Mouse (Mus musculus): Measurements from ENCODE around the gene Avpr2. TPM values are rescaled to one million over a fixed set of nuclear protein-coding genes. Genes with fewer than 3 reads are reported as not detected.

Avpr2 gene
- total RNA-seq, 2 experiments from 2014 or later: not detected

DNA sequence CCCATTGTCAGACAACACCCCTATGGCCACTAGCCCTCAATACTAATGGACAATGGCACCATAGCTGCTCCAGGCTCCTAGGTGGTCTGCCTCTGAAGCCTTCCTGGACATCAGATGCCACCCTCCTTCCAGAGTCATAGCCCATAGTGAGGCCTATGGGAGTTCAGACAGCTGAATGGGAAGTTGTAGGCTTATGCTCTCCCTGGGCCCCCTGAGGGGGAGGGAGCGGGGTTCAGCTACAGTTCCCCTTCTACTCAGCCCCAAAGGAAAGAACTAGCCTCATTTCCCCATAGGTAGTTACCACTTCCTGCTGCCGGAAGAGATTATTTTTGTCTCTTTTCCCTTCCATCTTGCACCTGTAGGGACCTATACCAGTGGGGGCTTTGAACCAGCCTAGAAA, 19.7 kb downstream of the Avpr2 start:
- intact Hi-C loops (cut with DNase I): no loop called here
- no peak for DNase-seq (ENCODE audit: extremely low spot score in 1 of 2, low spot score in 2 of 2)

DNA sequence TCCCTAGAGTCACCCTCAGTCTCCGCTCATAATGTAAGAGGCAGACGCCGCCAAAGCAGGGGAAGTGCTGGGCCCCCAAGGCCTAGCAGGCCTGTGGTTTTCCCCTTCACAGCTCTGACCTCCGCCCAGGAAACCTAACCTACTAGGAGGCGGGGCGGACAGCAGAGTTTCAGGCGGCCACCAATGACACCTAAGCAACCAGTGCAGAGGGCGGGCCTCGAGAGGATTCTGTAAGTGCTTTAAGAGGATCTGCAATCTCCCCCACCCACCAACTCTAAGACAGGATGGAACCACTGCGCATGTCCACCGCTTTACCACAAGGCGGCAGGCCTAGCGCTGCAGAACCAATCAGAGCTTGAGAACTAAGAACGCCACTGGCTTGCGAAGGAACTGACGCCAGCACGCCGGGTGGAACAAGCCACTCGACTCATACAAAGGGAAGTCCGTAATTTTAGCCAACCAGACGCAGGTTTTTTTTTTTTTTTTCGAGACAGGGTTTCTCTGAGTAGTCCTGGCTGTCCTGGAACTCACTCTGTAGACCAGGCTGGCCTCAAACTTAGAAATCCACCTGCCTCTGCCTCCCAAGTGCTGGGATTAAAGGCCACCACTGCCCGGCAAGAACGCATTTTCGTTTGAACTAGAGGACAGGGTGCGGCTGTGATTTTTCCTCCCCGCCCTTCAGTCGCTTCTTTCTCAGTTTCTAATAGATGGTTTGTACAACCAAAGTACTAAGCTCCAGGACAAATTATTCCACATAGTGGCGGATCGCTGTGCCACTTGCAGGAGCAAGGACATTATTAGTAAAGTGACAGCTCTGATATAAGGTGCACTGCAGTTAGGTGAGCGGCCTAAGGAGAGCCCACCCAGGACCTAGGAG, 23.2 kb downstream of the Avpr2 start:
- peak; percentile 86 to 93 for DNase-seq (ENCODE audit: extremely low spot score in 1 of 2, low spot score in 2 of 2)
- intact Hi-C loops (cut with DNase I): no loop called here

DNA sequence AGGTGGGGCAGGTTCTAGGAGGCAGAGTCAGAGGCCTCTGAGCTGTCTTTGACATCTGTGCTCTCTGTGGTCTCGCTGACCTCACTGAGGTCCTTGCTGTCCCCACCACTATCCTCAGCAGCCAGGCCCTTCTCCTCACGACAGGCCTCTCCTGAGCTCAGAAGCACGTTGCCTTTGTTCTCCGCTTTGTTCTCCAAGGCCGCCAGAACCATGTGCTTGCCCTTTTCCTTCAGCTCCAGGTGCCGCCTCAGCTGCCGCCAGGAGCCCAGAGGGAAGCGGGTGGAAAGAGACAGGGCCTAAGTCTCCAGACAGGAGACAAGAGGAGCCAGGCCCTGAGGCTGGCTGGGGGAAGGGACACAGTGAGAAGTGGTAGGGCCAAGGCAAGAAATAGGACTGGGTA, 25.0 kb downstream of the Avpr2 start:
- intact Hi-C loops (cut with DNase I): no loop called here
- no peak for DNase-seq (ENCODE audit: extremely low spot score in 1 of 2, low spot score in 2 of 2)

DNA sequence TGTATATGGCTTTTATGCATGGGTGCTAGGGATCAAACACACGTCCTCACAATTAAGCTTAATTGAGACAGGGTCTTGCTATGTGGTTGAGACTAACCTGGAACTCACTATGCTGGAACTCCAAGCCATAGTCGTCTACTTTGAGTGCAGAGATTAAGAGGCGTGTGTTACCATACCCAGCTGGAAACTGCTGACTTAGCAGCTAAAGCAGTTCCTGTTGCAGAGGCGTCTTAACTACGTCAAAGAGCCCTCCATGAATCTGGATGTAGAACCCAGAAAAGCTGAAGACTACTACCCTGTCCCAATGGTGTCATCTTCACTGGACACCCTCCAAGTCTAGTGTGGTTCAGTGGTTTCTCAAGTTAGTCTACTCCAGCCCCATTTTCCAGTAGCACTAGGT, 26.7 kb downstream of the Avpr2 start:
- DNase-seq (ENCODE audit: extremely low spot score in 1 of 2, low spot score in 2 of 2): no peak
- intact Hi-C loops (cut with DNase I): no loop called here

DNA sequence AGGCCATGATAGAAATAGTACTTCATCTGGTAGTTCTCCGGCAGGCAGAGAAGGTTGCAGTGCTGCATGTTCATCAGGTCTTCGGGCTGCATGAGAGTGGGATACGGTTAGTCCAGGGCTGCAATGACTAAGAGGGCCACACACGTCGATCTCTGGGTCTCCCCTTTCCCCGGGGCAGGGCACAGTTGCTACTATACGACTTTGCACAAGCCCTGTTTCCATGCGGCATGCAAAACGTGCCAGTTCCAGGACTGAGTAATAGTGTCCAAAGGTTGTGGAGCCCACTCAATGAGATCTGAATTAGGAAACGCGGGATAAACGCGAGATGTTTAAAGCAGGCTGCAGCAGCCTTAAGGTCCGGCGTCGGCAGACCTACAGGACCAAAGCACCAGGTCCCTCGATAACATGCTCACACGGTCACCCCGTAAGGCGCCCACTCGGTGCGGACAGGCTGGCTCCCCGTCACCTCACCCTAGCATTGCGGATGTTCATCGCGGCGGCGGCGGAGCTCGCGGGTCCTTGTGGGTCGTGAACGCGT, 29.5 kb downstream of the Avpr2 start:
- DNase-seq (ENCODE audit: extremely low spot score in 1 of 2, low spot score in 2 of 2): no peak
- intact Hi-C loops (cut with DNase I): no loop called here

DNA sequence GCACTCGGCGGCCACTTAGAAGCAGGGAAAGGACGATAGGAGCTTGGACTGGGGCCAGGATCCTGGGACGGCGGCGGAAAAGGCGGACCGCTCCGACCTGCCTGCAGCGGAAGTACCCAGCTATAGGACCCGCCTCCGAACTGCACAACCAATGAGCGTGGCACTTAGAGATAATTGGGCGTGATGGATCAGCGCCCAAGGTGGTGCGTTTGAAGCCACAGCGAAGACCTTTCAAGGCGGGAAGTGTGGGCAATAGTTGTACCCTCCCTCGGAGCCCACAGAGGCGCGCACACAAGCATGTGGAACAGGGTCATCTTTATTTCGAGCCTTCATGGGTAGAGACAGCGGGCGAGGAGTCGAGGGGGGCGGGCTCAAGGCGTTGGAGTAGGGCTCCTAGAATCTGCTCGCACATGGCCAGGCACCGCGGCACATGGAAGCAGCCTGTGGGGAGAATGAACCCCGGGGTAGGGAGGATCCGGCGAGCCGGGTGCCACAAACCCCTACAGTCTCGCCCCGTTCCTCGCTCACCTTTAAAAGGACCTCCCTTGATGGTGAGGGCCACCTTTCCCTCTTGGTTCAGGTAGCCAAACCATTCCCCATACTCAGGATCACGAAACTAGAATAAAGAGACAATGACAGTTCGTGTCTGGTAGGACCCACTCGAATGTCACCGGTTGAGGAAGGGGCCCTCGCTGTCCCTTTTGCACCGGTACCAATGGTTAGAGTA, 30.1 kb downstream of the Avpr2 start, which contains the start of the genes Arhgap4 and Naa10:
Gene Arhgap4 (minus strand): TSS at position 48 of the 727 bp plus-strand sequence.
Gene Naa10 (minus strand): TSS at position 122 of the 727 bp plus-strand sequence.
- intact Hi-C loops (cut with DNase I): no loop called here
- DNase-seq (ENCODE audit: extremely low spot score in 1 of 2, low spot score in 2 of 2): peak; percentile 84 to 94

DNA sequence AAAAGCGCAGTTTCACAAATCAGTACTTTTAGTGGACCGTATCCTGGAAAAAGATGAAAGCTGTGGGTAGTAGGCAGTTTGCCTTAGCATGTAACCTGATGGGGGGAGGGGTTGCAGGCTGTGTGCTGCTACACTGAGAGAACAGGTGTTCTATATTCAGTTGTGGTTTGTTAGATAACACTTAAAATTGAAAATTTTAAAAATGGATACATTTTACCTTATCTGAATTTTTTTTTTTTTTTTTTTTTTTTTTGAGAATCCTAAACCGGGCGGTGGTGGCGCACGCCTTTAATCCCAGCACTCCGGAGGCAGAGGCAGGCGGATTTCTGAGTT, 30.6 kb downstream of the Avpr2 start:
- intact Hi-C loops (cut with DNase I): no loop called here
- DNase-seq (ENCODE audit: extremely low spot score in 1 of 2, low spot score in 2 of 2): no peak

DNA sequence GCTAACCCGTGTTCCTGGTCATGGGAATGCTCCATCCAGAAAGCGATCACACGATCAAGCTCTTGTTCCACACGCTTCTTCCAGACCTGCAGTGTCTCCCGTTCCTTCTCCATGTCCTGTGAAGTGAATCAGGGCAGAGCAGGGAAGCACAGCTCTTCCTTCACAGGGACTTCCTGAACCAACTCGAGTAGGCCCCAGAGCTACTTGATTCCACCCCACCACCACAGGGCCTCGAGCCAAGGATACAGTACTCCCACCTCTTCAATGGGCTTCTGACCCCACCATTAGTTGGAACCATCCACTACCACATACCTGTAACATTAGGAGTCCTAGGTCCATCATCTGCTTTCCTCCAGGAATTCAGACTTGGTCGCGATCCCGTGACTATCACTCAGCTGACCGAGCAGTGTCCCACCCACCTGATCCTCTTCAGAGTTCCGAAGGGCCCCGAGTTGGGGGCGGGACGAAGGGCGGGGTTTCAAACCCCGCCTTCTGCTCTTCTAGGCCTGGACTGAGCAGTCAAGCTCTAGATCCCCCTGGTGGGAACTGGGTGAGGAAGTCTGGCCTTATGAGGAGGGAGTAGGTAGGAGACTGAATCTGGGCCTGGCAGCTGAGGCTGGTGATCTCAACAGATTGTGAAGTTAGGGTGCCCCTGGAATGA, 38.6 kb downstream of the Avpr2 start, which contains the start of gene Renbp:
Gene Renbp (minus strand): TSS at position 449 of the 661 bp plus-strand sequence.
- intact Hi-C loops (cut with DNase I): no loop called here
- DNase-seq (ENCODE audit: extremely low spot score in 1 of 2, low spot score in 2 of 2): peak in 1 of 2 experiments; percentile 81

DNA sequence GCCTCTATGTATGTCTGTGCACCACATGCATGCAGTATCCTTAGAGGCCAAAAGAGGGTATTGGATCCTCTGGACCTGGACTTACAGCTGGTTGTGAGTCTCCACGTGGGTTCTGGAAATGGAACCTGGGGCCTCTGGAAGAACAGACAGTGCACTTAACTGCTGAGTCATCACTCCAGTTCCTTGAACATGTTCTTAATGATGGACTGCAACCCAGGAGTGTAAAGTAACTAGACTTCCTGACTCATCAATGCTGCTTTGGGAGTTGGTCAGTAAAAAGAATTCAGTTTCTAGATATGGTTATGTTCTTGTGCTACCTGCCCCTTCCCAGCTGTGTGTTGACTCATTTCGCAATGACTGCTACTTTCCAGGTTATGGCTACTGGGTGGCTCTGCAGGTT, 40.0 kb downstream of the Avpr2 start:
- no peak for DNase-seq (ENCODE audit: extremely low spot score in 1 of 2, low spot score in 2 of 2)
- intact Hi-C loops (cut with DNase I): no loop called here

DNA sequence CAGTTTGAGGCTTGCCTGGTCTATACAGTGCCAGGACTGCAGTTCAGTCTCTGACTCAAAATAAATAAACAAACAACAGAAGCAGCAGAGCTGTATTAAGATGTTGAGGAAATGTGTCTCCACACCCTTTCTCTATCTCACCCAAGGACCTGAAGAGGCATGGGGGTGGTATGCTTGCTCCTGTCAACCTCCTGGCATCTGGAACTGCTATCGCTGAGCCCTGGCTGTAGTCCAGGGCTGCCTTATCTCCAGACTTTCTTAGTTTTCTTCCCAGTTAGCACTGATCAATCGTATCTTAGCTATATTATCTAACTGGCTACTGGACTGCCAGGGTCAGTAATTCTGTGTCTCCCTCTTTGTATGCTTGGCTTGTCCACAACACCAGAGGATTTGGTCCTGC, 50.0 kb downstream of the Avpr2 start:
- no peak for DNase-seq (ENCODE audit: extremely low spot score in 1 of 2, low spot score in 2 of 2)
- intact Hi-C loops (cut with DNase I): loop anchor here (10.0 kb wide), 1 partner anchor 147 kb away; no protein-coding TSS in a partner anchor

DNA sequence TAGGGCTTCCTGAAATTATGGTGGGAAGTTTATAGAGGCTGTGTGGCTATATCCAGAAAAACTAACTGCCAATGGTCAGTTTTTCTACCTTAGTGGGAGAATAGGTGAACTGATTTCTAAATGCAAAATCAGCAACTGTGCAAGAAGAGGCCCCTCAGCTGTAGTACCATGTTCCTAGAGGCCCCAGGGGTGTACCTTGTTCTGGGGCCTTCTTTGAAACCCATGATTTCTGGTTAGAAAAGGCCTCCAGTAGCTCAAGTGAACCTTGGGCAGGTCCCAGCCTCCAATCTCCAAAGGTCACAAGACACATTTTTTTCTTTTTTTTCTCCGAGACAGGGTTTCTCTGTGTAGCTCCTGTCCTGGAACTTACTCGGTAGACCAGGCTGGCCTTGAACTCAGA, 50.4 kb downstream of the Avpr2 start:
- intact Hi-C loops (cut with DNase I): loop anchor here (10.0 kb wide), 1 partner anchor 147 kb away; no protein-coding TSS in a partner anchor
- no peak for DNase-seq (ENCODE audit: extremely low spot score in 1 of 2, low spot score in 2 of 2)

Other genes with a start within 250 kb of the Avpr2 start
- gene Pnck, start 232.0 kb upstream of the Avpr2 start, total RNA-seq (2021): 100 to 1,000 TPM; 152 to 154 TPM
- gene Slc6a8, start 219.0 kb upstream of the Avpr2 start, total RNA-seq (2021): 10 to 100 TPM; 61.8 to 64.8 TPM
- 10 to 100 TPM; 71.6 to 77.0 TPM for gene Bcap31, start 175.9 kb upstream of the Avpr2 start, total RNA-seq (2021)
- gene Abcd1, start 175.5 kb upstream of the Avpr2 start, total RNA-seq (2021): 10 to 100 TPM; 15.0 to 16.2 TPM
- gene Plxnb3, start 135.0 kb upstream of the Avpr2 start, total RNA-seq (2021): 1 to 10 TPM; 4.5 to 6.8 TPM
- gene Srpk3, start 117.7 kb upstream of the Avpr2 start, total RNA-seq (2021): 1 to 10 TPM; 1.8 to 2.2 TPM
- 100 to 1,000 TPM; 148 to 149 TPM for gene Idh3g, start 105.2 kb upstream of the Avpr2 start, total RNA-seq (2021)
- gene Ssr4, start 105.1 kb upstream of the Avpr2 start, total RNA-seq (2021): 100 to 1,000 TPM in 1 of 2 experiments, 10 to 100 TPM in 1; 98.0 to 117 TPM
- gene Pdzd4, start 67.1 kb upstream of the Avpr2 start, total RNA-seq (2021): 100 to 1,000 TPM; 121 to 134 TPM
- gene L1cam, start 4.0 kb downstream of the Avpr2 start, total RNA-seq (2021): 100 to 1,000 TPM; 414 to 459 TPM
- gene Arhgap4, start 29.8 kb downstream of the Avpr2 start, total RNA-seq (2021): 1 to 10 TPM; 5.3 to 5.4 TPM
- 10 to 100 TPM; 56.9 to 60.6 TPM for gene Naa10, start 29.8 kb downstream of the Avpr2 start, total RNA-seq (2021)
- 1 to 10 TPM; 3.1 to 5.1 TPM for gene Renbp, start 38.7 kb downstream of the Avpr2 start, total RNA-seq (2021)
- gene Hcfc1, start 74.3 kb downstream of the Avpr2 start, total RNA-seq (2021): 10 to 100 TPM; 70.1 to 83.6 TPM
- 10 to 100 TPM; 37.3 to 39.3 TPM for gene Irak1, start 131.8 kb downstream of the Avpr2 start, total RNA-seq (2021)
- gene Opn1mw, start 235.4 kb downstream of the Avpr2 start, total RNA-seq (2021): not detected
- gene Mecp2, start 243.3 kb downstream of the Avpr2 start, total RNA-seq (2021): 10 to 100 TPM; 77.1 to 78.0 TPM

All from left cerebral cortex, postnatal 10 days (tissue).